Mouse (Mus musculus): ENCODE measurements around the gene Tsga10ip. TPM values are rescaled to one million over a fixed set of nuclear protein-coding genes. Genes with fewer than 3 reads are reported as not detected.

The Tsga10ip gene
- polyA plus RNA-seq (2012; rRNA removed) = 0.14 and 0.59 TPM in 2 replicates

- H3K4me3 ChIP-seq (ENCODE audit: control insufficient read depth, insufficient read depth, low read length) = no peak within 1 kb of the TSS
- no peak for DNase-seq
- H3K27me3 ChIP-seq (ENCODE audit: control insufficient read depth, insufficient read depth, low read length) = no peaks in the 10 kb centered on the region
- no peaks in the 10 kb centered on the region for H3K36me3 ChIP-seq (ENCODE audit: control insufficient read depth, insufficient read depth, low read length)
- H3K27ac ChIP-seq (ENCODE audit: control insufficient read depth, insufficient read depth, low read length) = no peak within 1 kb of the TSS
- TF ChIP-seq POLR2A (IDR thresholded peaks at IDR 0.05; ENCODE audit: control insufficient read depth, extremely low read depth, insufficient read depth, low read length, poor library complexity) (no peak), CTCF (IDR thresholded peaks at IDR 0.05; ENCODE audit: borderline replicate concordance, control insufficient read depth, extremely low read depth, insufficient read depth, low read length, poor library complexity) (no peak)
- peaks cover 5% of the 10 kb centered on the region for H3K4me1 ChIP-seq (replicated peaks; ENCODE audit: control insufficient read depth, insufficient read depth, low read length)
- WGBS = 97% methylated on average over 8 of the region's 8 CpGs
These were observed at the start of gene Tsga10ip for GRCm38 (mm10) chr19:5402293-5402692. TSS of gene Tsga10ip (minus strand) at chr19:5402526.

GRCm38 (mm10) chr19:5451766-5452165, 49.4 kb upstream of the Tsga10ip start:
- Histone ChIP-seq H3K4me3 (ENCODE audit: control insufficient read depth, insufficient read depth, low read length) (no peak overlapping the region), H3K27me3 (ENCODE audit: control insufficient read depth, insufficient read depth, low read length) (peaks cover 14% of the 10 kb centered on the region), H3K36me3 (ENCODE audit: control insufficient read depth, insufficient read depth, low read length) (no peaks in the 10 kb centered on the region), H3K27ac (ENCODE audit: control insufficient read depth, insufficient read depth, low read length) (no peak overlapping the region), H3K4me1 (replicated peaks; ENCODE audit: control insufficient read depth, insufficient read depth, low read length) (peaks cover 33% of the 10 kb centered on the region)
- WGBS = 70% methylated on average over 6 of the region's 6 CpGs
- TF ChIP-seq CTCF (IDR thresholded peaks at IDR 0.05; ENCODE audit: borderline replicate concordance, control insufficient read depth, extremely low read depth, insufficient read depth, low read length, poor library complexity) (no peak), POLR2A (IDR thresholded peaks at IDR 0.05; ENCODE audit: control insufficient read depth, extremely low read depth, insufficient read depth, low read length, poor library complexity) (no peak)
- DNase-seq = no peak

GRCm38 (mm10) chr19:5449673-5450072, 47.3 kb upstream of the Tsga10ip start:
- DNase-seq = no peak
- Histone ChIP-seq H3K27ac (ENCODE audit: control insufficient read depth, insufficient read depth, low read length) (no peak overlapping the region), H3K4me1 (replicated peaks; ENCODE audit: control insufficient read depth, insufficient read depth, low read length) (peaks cover 20% of the 10 kb centered on the region), H3K27me3 (ENCODE audit: control insufficient read depth, insufficient read depth, low read length) (peaks cover 14% of the 10 kb centered on the region), H3K36me3 (ENCODE audit: control insufficient read depth, insufficient read depth, low read length) (no peaks in the 10 kb centered on the region), H3K4me3 (ENCODE audit: control insufficient read depth, insufficient read depth, low read length) (no peak overlapping the region)
- 91% methylated on average over 3 of the region's 3 CpGs for WGBS
- TF ChIP-seq CTCF (IDR thresholded peaks at IDR 0.05; ENCODE audit: borderline replicate concordance, control insufficient read depth, extremely low read depth, insufficient read depth, low read length, poor library complexity) = no peak
- TF ChIP-seq POLR2A (IDR thresholded peaks at IDR 0.05; ENCODE audit: control insufficient read depth, extremely low read depth, insufficient read depth, low read length, poor library complexity) = no peak

- peak overlapping the region; percentile 42; the same call in 1 of the 2 replicates for H3K4me3 ChIP-seq (ENCODE audit: control insufficient read depth, insufficient read depth, low read length)
- no peaks in the 10 kb centered on the region for H3K36me3 ChIP-seq (ENCODE audit: control insufficient read depth, insufficient read depth, low read length)
- peaks cover 14% of the 10 kb centered on the region for H3K27me3 ChIP-seq (ENCODE audit: control insufficient read depth, insufficient read depth, low read length)
- no peak overlapping the region for H3K27ac ChIP-seq (ENCODE audit: control insufficient read depth, insufficient read depth, low read length)
- 3% methylated on average over 36 of the region's 36 CpGs for WGBS
- TF ChIP-seq POLR2A (IDR thresholded peaks at IDR 0.05; ENCODE audit: control insufficient read depth, extremely low read depth, insufficient read depth, low read length, poor library complexity) = no peak; the same call in 1 of the 2 replicates
- TF ChIP-seq CTCF (IDR thresholded peaks at IDR 0.05; ENCODE audit: borderline replicate concordance, control insufficient read depth, extremely low read depth, insufficient read depth, low read length, poor library complexity) = no peak
- no peak for DNase-seq
- H3K4me1 ChIP-seq (replicated peaks; ENCODE audit: control insufficient read depth, insufficient read depth, low read length) = peaks cover 20% of the 10 kb centered on the region
These were observed 46.2 kb upstream of the Tsga10ip start for GRCm38 (mm10) chr19:5448354-5449150.

GRCm38 (mm10) chr19:5447515-5448353, 45.4 kb upstream of the Tsga10ip start, which contains the start of gene Fosl1:
TSS of gene Fosl1 (plus strand) at chr19:5447547.
- no peaks in the 10 kb centered on the region for H3K36me3 ChIP-seq (ENCODE audit: control insufficient read depth, insufficient read depth, low read length)
- H3K27me3 ChIP-seq (ENCODE audit: control insufficient read depth, insufficient read depth, low read length) = peaks cover 14% of the 10 kb centered on the region
- H3K4me1 ChIP-seq (replicated peaks; ENCODE audit: control insufficient read depth, insufficient read depth, low read length) = peaks cover 20% of the 10 kb centered on the region
- TF ChIP-seq CTCF (IDR thresholded peaks at IDR 0.05; ENCODE audit: borderline replicate concordance, control insufficient read depth, extremely low read depth, insufficient read depth, low read length, poor library complexity) = no peak
- TF ChIP-seq POLR2A (IDR thresholded peaks at IDR 0.05; ENCODE audit: control insufficient read depth, extremely low read depth, insufficient read depth, low read length, poor library complexity) = no peak
- no peak within 1 kb of the TSS for H3K27ac ChIP-seq (ENCODE audit: control insufficient read depth, insufficient read depth, low read length)
- H3K4me3 ChIP-seq (ENCODE audit: control insufficient read depth, insufficient read depth, low read length) = peak within 1 kb of the TSS; percentile 42
- WGBS = under 1% methylated on average over 70 of the region's 70 CpGs
- DNase-seq = peak; percentile 85

- TF ChIP-seq CTCF (IDR thresholded peaks at IDR 0.05; ENCODE audit: borderline replicate concordance, control insufficient read depth, extremely low read depth, insufficient read depth, low read length, poor library complexity) (no peak), POLR2A (IDR thresholded peaks at IDR 0.05; ENCODE audit: control insufficient read depth, extremely low read depth, insufficient read depth, low read length, poor library complexity) (no peak)
- Histone ChIP-seq H3K27me3 (ENCODE audit: control insufficient read depth, insufficient read depth, low read length) (peaks cover 14% of the 10 kb centered on the region), H3K36me3 (ENCODE audit: control insufficient read depth, insufficient read depth, low read length) (no peaks in the 10 kb centered on the region)
These were observed 43.4 kb upstream of the Tsga10ip start for GRCm38 (mm10) chr19:5445747-5446146.

More at GRCm38 (mm10) chr19:5445747-5446146, 43.4 kb upstream of the Tsga10ip start:
- 96% methylated on average over 5 of the region's 5 CpGs for WGBS
- Histone ChIP-seq H3K27ac (ENCODE audit: control insufficient read depth, insufficient read depth, low read length) (no peak overlapping the region), H3K4me1 (replicated peaks; ENCODE audit: control insufficient read depth, insufficient read depth, low read length) (peaks cover 20% of the 10 kb centered on the region), H3K4me3 (ENCODE audit: control insufficient read depth, insufficient read depth, low read length) (no peak overlapping the region)
- no peak for DNase-seq
